Mouse (Mus musculus): ENCODE data around the gene Ggct.
A peak's percentile ranks its signal among the peaks of the same experiment; 100 is the strongest.

GRCm38 (mm10) chr6:54974501-54974900 lies 18.2 kb downstream of the Ggct start:
- TF ChIP-seq CTCF (IDR thresholded peaks at IDR 0.05; ENCODE audit: low read depth, low read length) (peak; percentile 77), POLR2A (IDR thresholded peaks at IDR 0.05; ENCODE audit: extremely low read depth, insufficient read depth, low read length) (no peak)
